Mouse (Mus musculus): ENCODE data around the gene Shc1. TPM values are rescaled to one million over a fixed set of nuclear protein-coding genes. Genes with fewer than 3 reads are reported as not detected.

Shc1 gene
- total and polyA plus RNA-seq, 3 experiments = 23.1 to 40.6 (median 32.3) TPM

DNA sequence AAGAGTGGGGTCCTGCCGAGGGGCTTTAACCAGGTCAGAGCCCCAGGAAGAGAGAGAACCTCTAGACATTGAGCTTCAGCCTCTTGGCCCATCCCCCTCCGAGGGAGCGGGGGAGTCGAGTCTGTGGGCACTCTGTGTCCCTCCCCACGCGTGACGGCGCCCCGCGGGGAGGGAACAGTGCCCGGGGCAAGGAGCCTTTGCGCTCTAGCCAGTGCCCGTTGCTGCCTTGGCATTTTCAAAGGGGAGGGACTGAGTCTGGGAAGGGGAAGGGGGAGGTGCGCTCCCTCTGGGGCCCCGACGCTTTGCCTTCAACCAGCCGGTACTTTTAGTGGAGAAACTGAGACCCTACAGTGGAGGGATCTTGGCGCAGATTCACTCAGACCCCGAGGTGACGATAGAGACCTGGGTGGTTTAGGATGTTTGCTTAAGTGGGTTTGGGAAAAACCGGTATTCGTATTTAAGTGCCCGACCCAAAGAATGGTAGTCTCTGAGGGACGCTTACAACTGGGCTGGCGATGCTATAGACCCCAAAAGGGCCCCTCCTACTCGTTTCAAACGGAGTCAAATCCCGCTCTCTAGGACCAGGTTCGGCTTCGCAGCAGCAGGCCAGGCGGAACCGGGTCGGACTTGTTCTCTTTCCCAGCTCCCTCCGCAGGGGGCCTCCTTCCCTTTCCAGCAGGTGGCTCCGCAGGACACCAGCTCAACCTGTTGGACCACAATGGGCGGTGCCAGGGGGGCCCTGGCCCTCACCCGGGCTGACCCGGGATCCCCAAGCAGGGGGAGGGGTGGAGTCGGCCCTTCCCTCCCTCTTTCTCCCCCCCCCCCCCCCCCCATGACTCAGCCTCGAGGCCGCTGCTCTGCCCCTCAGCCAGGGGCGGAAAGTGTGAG, 24.0 kb upstream of the Shc1 start, which contains the start of gene Zbtb7b:
Gene Zbtb7b (minus strand): TSS at position 771 of the 888 bp plus-strand sequence.
- in situ Hi-C loops (cut with MboI; ENCODE audit: low pct_ligation_motif_present, low pct_unique_long_range_greater_than_20kb, low sequenced_read_pairs) = no loop called here
- Histone ChIP-seq H3K4me2 (ENCODE audit: insufficient read depth, low read depth, poor library complexity, severe bottlenecking) (peak within 1 kb of the TSS; percentile 94), H3K9me3 (replicated peaks; ENCODE audit: low read length) (no peaks in the 10 kb centered on the region), H3K9ac (ENCODE audit: insufficient read depth, low read depth) (peak within 1 kb of the TSS; percentile 55), H3K4me1 (ENCODE audit: control insufficient read depth in 1 of 2, insufficient read depth in 2 of 2) (peaks cover 0 to 44% of the 10 kb centered on the region in 2 experiments; a peak in 3 of 4 replicates), H3K79me2 (replicated peaks; ENCODE audit: control insufficient read depth, extremely low read depth, insufficient read depth, poor library complexity, severe bottlenecking) (peaks cover 9% of the 10 kb centered on the region; the same call in 1 of the 2 replicates), H3K27me3 (replicated peaks) (no peaks in the 10 kb centered on the region), H3K27ac (ENCODE audit: insufficient read depth, low read depth) (peak within 1 kb of the TSS; percentile 96), H3K36me3 (replicated peaks in 1 of 2; ENCODE audit: control insufficient read depth in 1 of 2, insufficient read depth in 1 of 2, low read length in 1 of 2) (peaks cover 2 to 10% of the 10 kb centered on the region in 2 experiments), H3K4me3 (replicated peaks in 1 of 3; ENCODE audit: low read depth in 2 of 3, low read length in 2 of 3, poor library complexity in 1 of 3) (peak within 1 kb of the TSS; percentile 54 to 81 (median 71))
- peak; percentile 32 for TF ChIP-seq POLR2A (IDR thresholded peaks at IDR 0.05; ENCODE audit: low read depth, low read length)
- TF ChIP-seq NRF1 (IDR thresholded peaks at IDR 0.05; ENCODE audit: low read depth, low read length) = no peak
- TF ChIP-seq TBP (conservative IDR thresholded peaks at IDR 0.05; ENCODE audit: low read depth, low read length) = 0 out of 2 replicates have a peak, but pooled peaks have one; percentile 47
- peak; percentile 75; the same call in 1 of the 2 replicates for TF ChIP-seq TCF12 (IDR thresholded peaks at IDR 0.05; ENCODE audit: low read depth, low read length)
- TF ChIP-seq CTCF (conservative IDR thresholded peaks at IDR 0.05 in 1 of 2, IDR thresholded peaks at IDR 0.05 in 1 of 2; ENCODE audit: low read depth in 2 of 2, low read length in 2 of 2) = peak in 1 of 2 experiments; percentile 52; a peak in 2 of 4 replicates
- TF ChIP-seq MAZ (IDR thresholded peaks at IDR 0.05; ENCODE audit: low read depth, low read length) = peak; percentile 23; the same call in 1 of the 2 replicates
- TF ChIP-seq ELF1 (IDR thresholded peaks at IDR 0.05; ENCODE audit: low read depth, low read length) = no peak
- TF ChIP-seq GABPA (IDR thresholded peaks at IDR 0.05; ENCODE audit: insufficient replicate concordance, low read depth, low read length) = no peak
- TF ChIP-seq ETS1 (conservative IDR thresholded peaks at IDR 0.05; ENCODE audit: low read depth, low read length) = 0 out of 2 replicates have a peak, but pooled peaks have one; percentile 8
- peak; percentile 78; the same call in 1 of the 2 replicates for TF ChIP-seq CHD1 (IDR thresholded peaks at IDR 0.05; ENCODE audit: low read depth, low read length)
- peak; percentile 59; the same call in 1 of the 2 replicates for TF ChIP-seq POLR2AphosphoS2 (IDR thresholded peaks at IDR 0.05; ENCODE audit: low read depth, low read length)
- TF ChIP-seq E2F4 (IDR thresholded peaks at IDR 0.05; ENCODE audit: insufficient replicate concordance, low read depth, low read length) = no peak
- 0 out of 2 replicates have a peak, but pooled peaks have one; percentile 48 for TF ChIP-seq UBTF (IDR thresholded peaks at IDR 0.05; ENCODE audit: low read depth, low read length)
- peak; percentile 18 for TF ChIP-seq MAX (IDR thresholded peaks at IDR 0.05; ENCODE audit: low read length)
- TF ChIP-seq RCOR1 (conservative IDR thresholded peaks at IDR 0.05; ENCODE audit: low read depth, low read length) = no peak
- no peak for TF ChIP-seq ZNF384 (IDR thresholded peaks at IDR 0.05; ENCODE audit: low read depth, low read length)
- TF ChIP-seq NELFE (IDR thresholded peaks at IDR 0.05; ENCODE audit: low read depth, low read length) = no peak; the same call in 1 of the 2 replicates
- peak; percentile 20 for TF ChIP-seq IRF4 (IDR thresholded peaks at IDR 0.05; ENCODE audit: low read depth, low read length)
- no peak for TF ChIP-seq MAFK (IDR thresholded peaks at IDR 0.05; ENCODE audit: insufficient replicate concordance, low read length)
- peak; percentile 20; the same call in 1 of the 2 replicates for TF ChIP-seq MYC (IDR thresholded peaks at IDR 0.05; ENCODE audit: low read depth, low read length)
- TF ChIP-seq PAX5 (IDR thresholded peaks at IDR 0.05; ENCODE audit: low read length) = no peak
- no peak for TF ChIP-seq MEF2A (IDR thresholded peaks at IDR 0.05; ENCODE audit: borderline replicate concordance, low read depth, low read length)
- no peak for TF ChIP-seq KAT2A (IDR thresholded peaks at IDR 0.05; ENCODE audit: insufficient replicate concordance, low read length)
- TF ChIP-seq SMC3 (IDR thresholded peaks at IDR 0.05; ENCODE audit: low read depth, low read length) = peak; percentile 32
- TF ChIP-seq ZC3H11A (IDR thresholded peaks at IDR 0.05; ENCODE audit: low read depth, low read length) = no peak
- peak; percentile 18 for TF ChIP-seq RAD21 (IDR thresholded peaks at IDR 0.05; ENCODE audit: low read depth, low read length)
- dilution Hi-C loops (cut with MboI; ENCODE audit: extremely low pct_ligation_motif_present, extremely low pct_unique_long_range_greater_than_20kb, low sequenced_read_pairs) = no loop called here
- peak; percentile 80 for DNase-seq (ENCODE audit: extremely low read depth)
